Mouse (Mus musculus): ENCODE measurements around the gene Elavl1.

The Elavl1 gene

GRCm38 (mm10) chr8:4321031-4321430 is 4.2 kb downstream of the Elavl1 start:
- in situ Hi-C loops (cut with MseI, MboI) = no loop called here

GRCm38 (mm10) chr8:4320404-4320803 is 4.8 kb downstream of the Elavl1 start:
- in situ Hi-C loops (cut with MseI, MboI) = no loop called here

DNA sequence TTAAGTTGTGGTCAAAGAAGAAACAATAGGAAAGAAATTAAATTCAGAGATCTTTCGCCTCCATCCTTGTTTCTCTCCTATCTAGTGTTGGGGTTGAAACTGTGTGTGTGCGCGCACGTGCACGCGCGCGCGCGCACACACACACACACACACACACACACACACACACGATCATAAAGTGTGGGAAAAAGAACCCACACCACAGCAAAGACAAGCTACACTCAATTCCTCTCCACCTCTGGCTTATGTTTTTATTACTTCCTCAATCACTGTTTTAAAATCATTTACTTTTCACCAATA is 5.7 kb downstream of the Elavl1 start:
- in situ Hi-C loops (cut with MseI, MboI) = no loop called here

GRCm38 (mm10) chr8:4318796-4319572 is 6.2 kb downstream of the Elavl1 start:
- in situ Hi-C loops (cut with MseI, MboI) = no loop called here

- in situ Hi-C loops (cut with MseI, MboI) = no loop called here
Observed at GRCm38 (mm10) chr8:4318124-4318523, 7.1 kb downstream of the Elavl1 start.

DNA sequence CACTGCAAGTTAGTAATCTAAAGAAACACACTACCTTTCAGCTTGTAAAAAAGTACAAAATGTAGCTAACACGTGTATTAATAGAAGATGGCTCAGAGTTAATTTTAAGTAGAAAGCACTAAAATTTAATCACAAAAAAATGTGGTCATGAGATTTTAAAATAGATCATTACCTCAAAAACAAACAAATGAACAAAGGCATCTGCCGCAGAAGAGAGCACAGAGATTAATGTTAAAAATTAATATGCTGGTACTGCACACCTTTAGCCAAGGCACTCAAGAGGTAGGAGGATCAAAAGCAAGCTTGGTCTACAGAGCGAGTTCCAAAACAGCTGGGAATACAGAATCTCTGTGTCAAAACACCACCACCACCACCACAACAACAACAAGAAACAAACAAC is 10.4 kb downstream of the Elavl1 start:
- in situ Hi-C loops (cut with MseI, MboI) = no loop called here

- in situ Hi-C loops (cut with MseI, MboI) = no loop called here
Observed at GRCm38 (mm10) chr8:4313254-4314124, 11.7 kb downstream of the Elavl1 start.

DNA sequence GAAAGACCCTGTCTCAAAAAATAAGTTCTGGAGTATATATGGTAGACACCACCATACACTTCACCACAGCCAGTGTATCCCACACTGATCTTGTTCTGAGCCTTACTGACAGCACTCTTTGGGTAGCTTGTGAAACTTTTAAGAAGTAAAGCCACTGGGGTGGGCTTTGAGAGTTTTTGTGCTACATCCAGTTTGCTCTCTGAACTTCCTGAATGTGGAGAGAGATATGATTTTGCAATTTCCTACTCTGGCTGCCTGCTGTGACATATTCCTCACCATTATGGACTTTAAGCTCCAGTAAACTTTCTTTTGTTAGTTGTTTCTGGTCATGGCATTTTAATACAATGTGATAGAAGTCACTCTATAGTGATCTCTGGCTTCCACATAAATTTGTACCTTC is 13.1 kb downstream of the Elavl1 start:
- in situ Hi-C loops (cut with MseI, MboI) = no loop called here

DNA sequence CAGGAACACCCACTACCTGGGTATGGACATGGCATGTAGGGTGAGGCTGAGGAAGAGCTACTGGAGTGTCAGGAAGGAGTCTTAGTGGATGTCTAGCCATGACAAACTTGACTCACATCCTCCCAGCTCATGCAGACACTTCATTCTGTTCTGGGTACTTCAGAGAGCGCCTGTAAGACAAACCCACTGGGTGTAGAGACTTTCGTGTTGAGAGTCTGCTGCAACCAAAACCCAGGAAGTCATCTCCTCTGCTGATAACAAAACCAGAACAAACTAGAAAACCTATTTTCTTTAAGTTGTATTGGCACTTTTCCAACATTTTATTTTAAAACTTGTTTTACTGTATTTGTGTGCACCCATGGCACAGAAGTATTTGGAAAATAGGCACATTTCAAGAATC is 19.4 kb downstream of the Elavl1 start:
- in situ Hi-C loops (cut with MseI, MboI) = no loop called here

DNA sequence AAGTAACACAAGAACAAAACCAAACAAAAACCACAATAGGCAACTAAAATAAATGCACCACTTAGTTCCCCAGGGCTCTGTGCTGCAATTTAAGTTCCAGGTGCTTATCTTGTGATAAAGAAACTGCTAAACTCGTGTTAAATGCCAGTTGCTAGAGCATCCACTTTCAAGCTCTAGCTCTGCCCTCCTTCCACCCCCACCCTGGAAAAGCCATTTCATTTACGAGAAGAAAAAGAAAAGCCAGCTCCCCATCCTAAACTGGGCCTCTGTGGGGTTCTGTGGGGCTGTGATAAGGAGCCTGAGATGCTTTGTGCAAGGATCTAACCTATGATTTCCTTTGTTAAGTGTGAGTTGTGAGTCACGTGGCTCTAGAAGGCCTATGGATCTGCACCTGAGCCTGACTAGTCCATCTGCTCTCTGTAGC is 21.1 kb downstream of the Elavl1 start:
- in situ Hi-C loops (cut with MseI, MboI) = no loop called here

DNA sequence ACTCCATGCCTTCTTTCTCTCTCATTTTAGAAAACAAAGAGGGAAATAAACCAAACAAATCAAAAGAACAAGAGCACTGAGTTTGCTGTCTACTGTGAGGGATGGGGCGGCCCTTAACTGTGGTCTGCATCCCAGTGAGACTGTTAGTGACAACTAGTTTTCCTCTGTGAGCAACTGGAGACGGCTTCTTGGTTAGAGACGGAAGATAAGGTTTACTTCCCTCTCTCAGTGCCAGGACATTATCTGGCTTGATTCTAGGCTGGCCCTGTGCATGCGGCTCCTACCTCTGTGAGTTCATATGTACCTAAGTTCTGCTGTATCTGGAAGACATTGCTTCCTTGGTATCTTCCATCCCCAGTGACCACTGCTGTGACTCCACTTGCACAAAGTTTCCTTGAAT is 27.4 kb downstream of the Elavl1 start:
- in situ Hi-C loops (cut with MseI, MboI) = no loop called here

GRCm38 (mm10) chr8:4292738-4293137 is 32.5 kb downstream of the Elavl1 start:
- in situ Hi-C loops (cut with MseI, MboI) = no loop called here

DNA sequence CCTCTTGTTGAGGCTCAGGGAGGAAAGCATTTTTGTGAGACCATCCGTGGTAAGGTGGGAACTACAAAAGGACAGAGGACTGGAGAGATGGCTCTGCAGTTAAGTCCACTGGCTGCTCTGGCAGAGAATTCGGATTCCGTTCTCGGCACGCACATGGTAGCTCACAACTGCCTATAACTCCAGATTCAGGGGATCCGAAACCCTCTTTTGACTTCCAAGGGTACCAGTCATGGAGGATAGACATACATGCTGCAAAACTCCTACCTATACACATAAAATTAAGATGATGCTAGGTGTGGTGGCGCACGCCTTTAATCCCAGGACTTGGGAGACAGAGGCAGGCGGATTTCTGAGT is 49.1 kb downstream of the Elavl1 start:
- in situ Hi-C loops (cut with MseI, MboI) = no loop called here

DNA sequence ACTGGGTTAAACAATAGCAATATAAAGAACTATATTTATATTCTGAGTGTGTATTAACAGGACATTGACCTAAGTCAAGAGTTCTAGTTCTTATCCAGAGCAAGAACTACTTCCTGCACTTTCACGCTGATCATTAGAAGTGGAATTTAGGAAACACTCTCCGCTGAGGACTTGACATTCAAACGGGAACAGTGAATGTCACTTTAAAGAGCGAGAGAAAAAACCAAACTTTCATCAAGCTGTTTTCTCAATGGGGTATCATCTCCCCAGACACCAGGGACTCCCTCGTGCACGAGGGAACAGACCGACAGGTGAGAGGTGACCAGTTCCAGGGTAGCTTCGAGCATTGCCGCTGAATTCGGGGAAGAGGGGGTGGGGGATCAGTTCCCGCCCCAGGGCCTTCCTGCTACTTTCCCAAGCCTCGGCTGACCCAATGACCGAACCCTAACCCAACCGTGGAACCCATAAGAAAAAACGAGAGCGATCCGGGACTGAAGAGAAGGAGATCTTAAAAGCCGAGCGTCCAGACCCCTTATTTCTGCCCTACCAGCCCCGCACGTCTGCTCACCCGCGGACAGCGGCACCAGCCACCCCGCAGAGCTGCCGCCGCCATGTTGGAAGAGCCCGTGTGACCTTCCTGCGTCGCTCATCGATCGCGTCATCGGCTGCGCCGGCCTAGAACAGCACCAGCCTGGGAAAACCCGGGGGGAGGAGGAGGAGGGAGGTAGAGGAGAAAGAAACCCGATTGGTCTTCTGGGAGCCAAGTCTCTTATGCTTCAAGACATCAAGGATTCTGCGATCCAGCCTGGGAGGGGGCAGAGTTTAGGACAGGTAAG is 49.7 kb downstream of the Elavl1 start, which contains the start of gene Timm44:
Timm44 (minus strand) TSS at position 639 of the 836 bp plus-strand sequence.
- in situ Hi-C loops (cut with MseI, MboI) = no loop called here

DNA sequence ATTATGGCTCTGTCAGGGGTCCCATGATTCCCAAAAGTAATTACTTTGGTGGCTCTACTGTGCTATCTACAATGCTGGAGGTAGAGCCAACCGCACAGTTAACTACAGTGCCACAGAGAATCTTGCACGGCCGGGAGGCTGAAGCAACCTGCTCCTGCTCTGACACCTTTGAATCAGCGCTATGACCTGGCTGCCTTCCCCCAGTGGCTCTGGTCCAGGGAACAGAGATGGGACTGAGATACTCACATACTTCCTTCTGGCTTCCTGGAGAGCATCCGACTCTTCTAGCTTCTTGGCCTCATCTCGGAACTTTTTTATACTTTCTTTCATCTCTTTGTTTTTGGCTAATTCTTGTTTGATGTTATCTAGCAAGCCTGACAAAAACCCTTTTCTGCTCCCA is 55.6 kb downstream of the Elavl1 start:
- in situ Hi-C loops (cut with MseI, MboI) = no loop called here

DNA sequence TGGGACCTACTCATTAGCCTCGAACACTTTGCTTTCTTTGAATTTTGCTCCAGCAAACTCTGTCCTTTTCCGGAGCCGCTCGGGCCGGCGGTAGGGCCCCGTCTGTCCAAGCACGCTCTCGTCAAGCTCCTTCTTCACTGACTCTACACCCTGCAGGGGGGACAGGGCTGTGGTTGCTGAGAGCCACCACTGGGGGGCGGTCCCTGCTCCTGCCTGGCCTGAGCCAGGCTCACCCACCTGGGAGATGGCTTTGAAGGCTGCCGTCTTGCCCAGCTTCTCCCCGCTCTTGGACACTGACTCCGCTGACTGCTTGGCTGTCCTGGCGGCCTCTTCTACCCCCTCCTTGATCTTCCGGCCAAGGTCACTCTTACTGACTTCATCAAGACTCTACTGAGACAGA is 57.6 kb downstream of the Elavl1 start:
- in situ Hi-C loops (cut with MseI, MboI) = no loop called here

- in situ Hi-C loops (cut with MseI, MboI) = no loop called here
Observed at GRCm38 (mm10) chr8:4265160-4265914, 59.9 kb downstream of the Elavl1 start.

DNA sequence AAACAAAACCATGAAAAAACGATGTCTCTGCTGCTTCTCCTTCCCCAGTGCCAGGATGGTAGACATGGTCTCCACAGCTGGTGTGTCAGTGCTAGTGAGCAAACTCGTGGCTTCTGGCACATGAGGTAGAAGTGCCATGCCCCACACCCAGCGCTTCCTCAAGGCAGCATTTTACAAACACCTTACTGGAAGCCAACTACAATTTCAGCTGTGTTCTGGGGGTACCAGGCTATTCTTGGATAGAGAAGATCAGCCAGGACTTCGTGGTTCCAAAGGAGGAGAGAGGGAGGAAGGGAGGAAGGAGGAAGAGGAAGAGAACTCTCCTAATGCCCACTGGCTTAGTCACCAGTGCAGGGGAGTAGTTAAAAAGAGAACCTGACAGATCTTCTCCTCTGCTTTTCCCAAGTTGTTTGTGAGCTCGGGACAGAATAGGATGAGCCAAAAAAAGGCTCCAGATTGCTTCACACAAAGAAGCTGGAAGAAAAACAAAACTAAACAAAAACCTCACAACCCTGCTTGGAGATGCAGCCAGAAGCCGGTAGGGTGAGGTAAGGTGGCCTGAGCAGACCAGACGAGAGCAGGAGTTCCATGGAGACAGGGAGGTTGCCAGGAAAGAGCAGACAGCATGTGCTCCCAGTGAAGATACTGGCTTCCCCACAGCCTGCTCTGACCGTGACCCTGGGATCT is 62.0 kb downstream of the Elavl1 start:
- in situ Hi-C loops (cut with MseI, MboI) = no loop called here

DNA sequence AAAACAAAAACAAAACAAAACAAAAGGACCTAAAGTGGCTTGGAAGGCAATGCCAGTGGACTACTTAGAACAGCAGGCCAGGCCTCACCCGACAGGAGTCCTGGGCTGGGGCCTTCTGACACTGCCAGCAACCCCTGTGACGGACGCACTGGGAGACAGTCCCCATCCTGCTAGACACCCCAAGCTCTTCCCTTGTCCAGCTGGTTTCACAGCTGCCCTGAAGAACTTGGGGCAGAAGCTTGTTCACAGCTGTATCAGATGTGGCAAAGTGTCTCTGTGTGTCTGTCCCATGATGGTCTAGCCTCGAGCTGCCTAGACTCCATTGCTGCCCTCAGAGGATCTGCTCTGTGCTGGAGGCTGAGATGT is 65.4 kb downstream of the Elavl1 start:
- in situ Hi-C loops (cut with MseI, MboI) = no loop called here

DNA sequence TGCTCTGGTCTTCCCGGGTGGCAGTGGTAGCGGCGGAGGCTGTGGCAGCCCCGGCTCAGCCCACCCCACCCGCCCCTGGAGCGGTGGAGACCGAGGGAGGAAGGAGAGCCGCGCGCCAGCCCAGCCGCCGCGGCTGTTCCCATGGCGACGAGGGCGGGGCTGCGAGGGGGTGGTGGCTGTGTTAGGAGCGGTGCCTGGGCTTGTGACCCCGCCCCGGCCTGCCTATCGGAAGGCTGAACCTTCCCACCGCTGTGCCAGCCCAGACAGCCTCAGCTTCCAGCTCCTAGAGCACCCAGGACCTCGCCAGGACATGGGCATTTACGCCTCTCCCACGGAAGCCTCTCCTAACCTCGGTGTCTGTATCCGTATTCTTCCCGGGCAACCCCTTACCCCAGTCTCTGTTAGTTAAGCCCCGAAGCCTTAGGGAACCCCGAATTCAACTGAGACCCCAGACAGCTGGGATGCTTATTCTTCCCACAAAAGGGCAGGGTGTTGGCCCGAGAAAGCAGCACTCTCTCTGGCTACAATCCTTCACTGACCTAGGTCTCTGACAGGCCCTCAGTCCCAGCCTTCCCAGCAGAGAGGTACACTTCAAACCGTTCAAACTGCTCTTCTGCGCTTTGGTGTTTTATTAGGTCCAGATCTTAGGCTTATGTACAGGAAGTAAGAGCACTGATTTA is 65.9 kb downstream of the Elavl1 start, which contains the start of gene Ctxn1:
Ctxn1 (minus strand) TSS at position 150 of the 680 bp plus-strand sequence.
- in situ Hi-C loops (cut with MseI, MboI) = no loop called here

All from mouse trophoblast stem cell (cell line).